Mouse (Mus musculus): ENCODE results near the gene Myo16.

- TF ChIP-seq CTCF (IDR thresholded peaks at IDR 0.05; ENCODE audit: low read depth) = no peak
- TF ChIP-seq EP300 (optimal IDR thresholded peaks at IDR 0.05) = no peak
These were observed 281.8 kb downstream of the Myo16 start for GRCm38 (mm10) chr8:10435492-10435891.

All from stomach, postnatal 0 days (tissue).